Mouse (Mus musculus): ENCODE measurements at regions not wholly inside any gene's neighbourhood (a gene's known extent, or its start where the extent isn't known, plus 50 kb on each side); places are given as distances from the start of the nearest gene placed in this dataset.

GRCm38 (mm10) chr3:130976206-130976605 is 134.1 kb upstream of the Lef1 start:
- WGBS, result 59% methylated on average over 5 of the region's 5 CpGs
- H3K4me3 ChIP-seq (ENCODE audit: insufficient read depth, low read depth, low read length), result no peak overlapping the region
- H3K79me2 ChIP-seq (ENCODE audit: control insufficient read depth, insufficient read depth, low read length), result no peaks in the 10 kb centered on the region

GRCm38 (mm10) chr3:130975291-130975690 is 135.0 kb upstream of the Lef1 start:
- no peak for DNase-seq (ENCODE audit: extremely low read depth, low read depth, low spot score)
- no peak overlapping the region for H3K4me3 ChIP-seq (ENCODE audit: insufficient read depth, low read depth, low read length)
- H3K79me2 ChIP-seq (ENCODE audit: control insufficient read depth, insufficient read depth, low read length), result no peaks in the 10 kb centered on the region
- WGBS, result 73% methylated on average over 1 of the region's 1 CpGs
- no peaks in the 10 kb centered on the region for H3K36me3 ChIP-seq (ENCODE audit: control insufficient read depth, insufficient read depth, low read length)
- no peak overlapping the region for H3K27ac ChIP-seq (replicated peaks; ENCODE audit: insufficient read depth, low read depth, low read length)
- TF ChIP-seq POLR2A (IDR thresholded peaks at IDR 0.05; ENCODE audit: extremely low read depth, insufficient read depth, low read length) (no peak), CTCF (IDR thresholded peaks at IDR 0.05; ENCODE audit: low read depth, low read length) (no peak)
- H3K4me1 ChIP-seq (ENCODE audit: control insufficient read depth, insufficient read depth, low read length), result no peaks in the 10 kb centered on the region
- H3K27me3 ChIP-seq (ENCODE audit: control insufficient read depth, insufficient read depth, low read length), result no peaks in the 10 kb centered on the region
- H3K9ac ChIP-seq (ENCODE audit: low read depth, low read length), result no peak overlapping the region

More at GRCm38 (mm10) chr3:130976206-130976605, 134.1 kb upstream of the Lef1 start:
- TF ChIP-seq CTCF (IDR thresholded peaks at IDR 0.05; ENCODE audit: low read depth, low read length), result no peak
- no peak for TF ChIP-seq POLR2A (IDR thresholded peaks at IDR 0.05; ENCODE audit: extremely low read depth, insufficient read depth, low read length)
- H3K27me3 ChIP-seq (ENCODE audit: control insufficient read depth, insufficient read depth, low read length), result 0 out of 2 replicates have a peak, but pooled peaks cover 2% of the 10 kb centered on the region
- H3K9ac ChIP-seq (ENCODE audit: low read depth, low read length), result no peak overlapping the region
- no peak overlapping the region for H3K27ac ChIP-seq (replicated peaks; ENCODE audit: insufficient read depth, low read depth, low read length)
- no peaks in the 10 kb centered on the region for H3K4me1 ChIP-seq (ENCODE audit: control insufficient read depth, insufficient read depth, low read length)
- no peak for DNase-seq (ENCODE audit: extremely low read depth, low read depth, low spot score)
- no peaks in the 10 kb centered on the region for H3K36me3 ChIP-seq (ENCODE audit: control insufficient read depth, insufficient read depth, low read length)

GRCm38 (mm10) chr3:130972126-130972525 is 138.1 kb upstream of the Lef1 start:
- 75% methylated on average over 2 of the region's 2 CpGs for WGBS
- Histone ChIP-seq H3K79me2 (ENCODE audit: control insufficient read depth, insufficient read depth, low read length) (no peaks in the 10 kb centered on the region), H3K4me1 (ENCODE audit: control insufficient read depth, insufficient read depth, low read length) (no peaks in the 10 kb centered on the region), H3K27ac (replicated peaks; ENCODE audit: insufficient read depth, low read depth, low read length) (no peak overlapping the region), H3K9ac (ENCODE audit: low read depth, low read length) (no peak overlapping the region), H3K36me3 (ENCODE audit: control insufficient read depth, insufficient read depth, low read length) (no peaks in the 10 kb centered on the region), H3K4me3 (ENCODE audit: insufficient read depth, low read depth, low read length) (no peak overlapping the region), H3K27me3 (ENCODE audit: control insufficient read depth, insufficient read depth, low read length) (no peaks in the 10 kb centered on the region)
- TF ChIP-seq CTCF (IDR thresholded peaks at IDR 0.05; ENCODE audit: low read depth, low read length) (no peak), POLR2A (IDR thresholded peaks at IDR 0.05; ENCODE audit: extremely low read depth, insufficient read depth, low read length) (no peak)
- DNase-seq (ENCODE audit: extremely low read depth, low read depth, low spot score), result no peak

- Histone ChIP-seq H3K36me3 (ENCODE audit: control insufficient read depth, insufficient read depth, low read length) (no peaks in the 10 kb centered on the region), H3K79me2 (ENCODE audit: control insufficient read depth, insufficient read depth, low read length) (no peaks in the 10 kb centered on the region), H3K4me1 (ENCODE audit: control insufficient read depth, insufficient read depth, low read length) (no peaks in the 10 kb centered on the region), H3K4me3 (ENCODE audit: insufficient read depth, low read depth, low read length) (no peak overlapping the region), H3K27me3 (ENCODE audit: control insufficient read depth, insufficient read depth, low read length) (no peaks in the 10 kb centered on the region), H3K27ac (replicated peaks; ENCODE audit: insufficient read depth, low read depth, low read length) (no peak overlapping the region), H3K9ac (ENCODE audit: low read depth, low read length) (no peak overlapping the region)
- TF ChIP-seq POLR2A (IDR thresholded peaks at IDR 0.05; ENCODE audit: extremely low read depth, insufficient read depth, low read length) (no peak), CTCF (IDR thresholded peaks at IDR 0.05; ENCODE audit: low read depth, low read length) (no peak)
- no peak for DNase-seq (ENCODE audit: extremely low read depth, low read depth, low spot score)
- 86% methylated on average over 3 of the region's 3 CpGs for WGBS
Observed at GRCm38 (mm10) chr3:130965275-130965674, 145.0 kb upstream of the Lef1 start.

GRCm38 (mm10) chr3:130964088-130964487 is 146.2 kb upstream of the Lef1 start:
- H3K79me2 ChIP-seq (ENCODE audit: control insufficient read depth, insufficient read depth, low read length), result no peaks in the 10 kb centered on the region
- WGBS, result 92% methylated on average over 6 of the region's 6 CpGs
- DNase-seq (ENCODE audit: extremely low read depth, low read depth, low spot score), result no peak
- H3K27me3 ChIP-seq (ENCODE audit: control insufficient read depth, insufficient read depth, low read length), result no peaks in the 10 kb centered on the region
- H3K4me3 ChIP-seq (ENCODE audit: insufficient read depth, low read depth, low read length), result no peak overlapping the region
- TF ChIP-seq POLR2A (IDR thresholded peaks at IDR 0.05; ENCODE audit: extremely low read depth, insufficient read depth, low read length) (no peak), CTCF (IDR thresholded peaks at IDR 0.05; ENCODE audit: low read depth, low read length) (no peak)
- no peak overlapping the region for H3K9ac ChIP-seq (ENCODE audit: low read depth, low read length)
- H3K27ac ChIP-seq (replicated peaks; ENCODE audit: insufficient read depth, low read depth, low read length), result no peak overlapping the region
- H3K4me1 ChIP-seq (ENCODE audit: control insufficient read depth, insufficient read depth, low read length), result no peaks in the 10 kb centered on the region
- H3K36me3 ChIP-seq (ENCODE audit: control insufficient read depth, insufficient read depth, low read length), result no peaks in the 10 kb centered on the region

- no peaks in the 10 kb centered on the region for H3K27me3 ChIP-seq (ENCODE audit: control insufficient read depth, insufficient read depth, low read length)
- H3K79me2 ChIP-seq (ENCODE audit: control insufficient read depth, insufficient read depth, low read length), result no peaks in the 10 kb centered on the region
- no peak overlapping the region for H3K9ac ChIP-seq (ENCODE audit: low read depth, low read length)
- no peaks in the 10 kb centered on the region for H3K36me3 ChIP-seq (ENCODE audit: control insufficient read depth, insufficient read depth, low read length)
- TF ChIP-seq POLR2A (IDR thresholded peaks at IDR 0.05; ENCODE audit: extremely low read depth, insufficient read depth, low read length), result no peak
- TF ChIP-seq CTCF (IDR thresholded peaks at IDR 0.05; ENCODE audit: low read depth, low read length), result no peak
- no peak overlapping the region for H3K4me3 ChIP-seq (ENCODE audit: insufficient read depth, low read depth, low read length)
- WGBS, result 40% methylated on average over 11 of the region's 11 CpGs
- H3K27ac ChIP-seq (replicated peaks; ENCODE audit: insufficient read depth, low read depth, low read length), result no peak overlapping the region
- no peaks in the 10 kb centered on the region for H3K4me1 ChIP-seq (ENCODE audit: control insufficient read depth, insufficient read depth, low read length)
- DNase-seq (ENCODE audit: extremely low read depth, low read depth, low spot score), result no peak
Observed at GRCm38 (mm10) chr3:130963625-130964024, 146.6 kb upstream of the Lef1 start.
